Mouse (Mus musculus): ENCODE measurements around the gene Dlx1.

The Dlx1 gene

GRCm38 (mm10) chr2:71545882-71546639 is 18.1 kb downstream of the Dlx1 start:
- DNase-seq (ENCODE audit: low read depth in 1 of 2, low spot score in 2 of 2), result no peak

- DNase-seq (ENCODE audit: low read depth in 1 of 2, low spot score in 2 of 2), result no peak
Measured at GRCm38 (mm10) chr2:71546640-71547071, 18.7 kb downstream of the Dlx1 start, which contains the start of gene Dlx2. Gene Dlx2, minus strand, starts transcription at chr2:71546754.

- DNase-seq (ENCODE audit: low read depth in 1 of 2, low spot score in 2 of 2), result peak in 1 of 2 experiments; percentile 54
Measured at GRCm38 (mm10) chr2:71547829-71548228, 19.9 kb downstream of the Dlx1 start.

GRCm38 (mm10) chr2:71550330-71550729 is 22.4 kb downstream of the Dlx1 start:
- no peak for DNase-seq (ENCODE audit: low read depth in 1 of 2, low spot score in 2 of 2)

- no peak for DNase-seq (ENCODE audit: low read depth in 1 of 2, low spot score in 2 of 2)
Measured at GRCm38 (mm10) chr2:71551704-71552103, 23.8 kb downstream of the Dlx1 start.

- DNase-seq (ENCODE audit: low read depth in 1 of 2, low spot score in 2 of 2), result no peak
Measured at GRCm38 (mm10) chr2:71556071-71556470, 28.2 kb downstream of the Dlx1 start.

- DNase-seq (ENCODE audit: low read depth in 1 of 2, low spot score in 2 of 2), result no peak
Measured at GRCm38 (mm10) chr2:71566466-71566865, 38.6 kb downstream of the Dlx1 start.

GRCm38 (mm10) chr2:71573736-71574135 is 45.8 kb downstream of the Dlx1 start:
- no peak for DNase-seq (ENCODE audit: low read depth in 1 of 2, low spot score in 2 of 2)

GRCm38 (mm10) chr2:71577059-71577458 is 49.1 kb downstream of the Dlx1 start:
- DNase-seq (ENCODE audit: low read depth in 1 of 2, low spot score in 2 of 2), result no peak

- DNase-seq (ENCODE audit: low read depth in 1 of 2, low spot score in 2 of 2), result peak; percentile 11 to 24
Measured at GRCm38 (mm10) chr2:71580632-71581466, 52.9 kb downstream of the Dlx1 start.

- no peak for DNase-seq (ENCODE audit: low read depth in 1 of 2, low spot score in 2 of 2)
Measured at GRCm38 (mm10) chr2:71581488-71581887, 53.6 kb downstream of the Dlx1 start.

Data from monocyte, adult 2 months (primary cell).